Mouse (Mus musculus): Measurements from ENCODE around the gene Ap2s1. TPM values are rescaled to one million over a fixed set of nuclear protein-coding genes. Genes with fewer than 3 reads are reported as not detected.

Ap2s1 gene
- polyA plus RNA-seq, 1 experiment, result 206 TPM

DNA sequence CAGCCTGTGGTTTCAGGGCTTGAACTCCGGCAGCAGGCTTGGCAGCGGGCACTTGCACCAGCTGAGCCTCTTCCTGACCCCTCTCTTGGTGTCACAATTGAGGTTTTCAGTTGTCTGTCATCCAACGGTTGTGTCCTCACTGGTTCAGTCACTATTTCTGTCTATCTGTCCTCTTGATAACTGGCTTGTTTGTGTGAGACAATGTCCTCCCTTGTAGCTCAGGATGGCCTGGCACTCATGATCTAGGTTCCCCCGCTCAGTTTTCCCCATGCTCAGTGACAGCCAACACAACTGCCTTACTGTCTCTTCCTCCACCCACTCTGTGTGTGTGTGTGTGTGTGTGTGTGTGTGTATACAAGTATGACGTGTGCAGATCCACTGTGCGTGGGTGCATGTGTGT is 9.4 kb downstream of the Ap2s1 start:
- TF ChIP-seq POLR2A (IDR thresholded peaks at IDR 0.05; ENCODE audit: borderline replicate concordance, extremely low read depth, low read depth, low read length) (no peak), CTCF (IDR thresholded peaks at IDR 0.05; ENCODE audit: insufficient read depth, low read length) (no peak)
- 88% methylated on average over 6 of the region's 6 CpGs for WGBS
- DNase-seq, result no peak

GRCm38 (mm10) chr7:16752016-16752415 is 13.8 kb downstream of the Ap2s1 start:
- Histone ChIP-seq H3K4me3 (replicated peaks; ENCODE audit: extremely low read depth, low read depth, low read length) (no peak overlapping the region), H3K4me1 (ENCODE audit: control insufficient read depth, insufficient read depth, low read length) (peaks cover 5% of the 10 kb centered on the region; the same call in 1 of the 2 replicates)
- no peak for DNase-seq
- 63% methylated on average over 12 of the region's 12 CpGs for WGBS
- TF ChIP-seq POLR2A (IDR thresholded peaks at IDR 0.05; ENCODE audit: borderline replicate concordance, extremely low read depth, low read depth, low read length), result no peak
- TF ChIP-seq CTCF (IDR thresholded peaks at IDR 0.05; ENCODE audit: insufficient read depth, low read length), result no peak

More for the DNA sequence above, 9.4 kb downstream of the Ap2s1 start:
- H3K4me1 ChIP-seq (ENCODE audit: control insufficient read depth, insufficient read depth, low read length), result peaks cover 4% of the 10 kb centered on the region; the same call in 1 of the 2 replicates
- H3K4me3 ChIP-seq (replicated peaks; ENCODE audit: extremely low read depth, low read depth, low read length), result no peak overlapping the region

GRCm38 (mm10) chr7:16755362-16756017 is 17.3 kb downstream of the Ap2s1 start:
- DNase-seq, result no peak
- Histone ChIP-seq H3K4me1 (ENCODE audit: control insufficient read depth, insufficient read depth, low read length) (peaks cover 8% of the 10 kb centered on the region), H3K4me3 (replicated peaks; ENCODE audit: extremely low read depth, low read depth, low read length) (no peak overlapping the region)
- WGBS, result 27% methylated on average over 17 of the region's 17 CpGs
- TF ChIP-seq CTCF (IDR thresholded peaks at IDR 0.05; ENCODE audit: insufficient read depth, low read length), result no peak
- no peak for TF ChIP-seq POLR2A (IDR thresholded peaks at IDR 0.05; ENCODE audit: borderline replicate concordance, extremely low read depth, low read depth, low read length)

- TF ChIP-seq POLR2A (IDR thresholded peaks at IDR 0.05; ENCODE audit: borderline replicate concordance, extremely low read depth, low read depth, low read length), result no peak
- no peak for TF ChIP-seq CTCF (IDR thresholded peaks at IDR 0.05; ENCODE audit: insufficient read depth, low read length)
- no peak for DNase-seq
- 71% methylated on average over 10 of the region's 11 CpGs for WGBS
- Histone ChIP-seq H3K4me3 (replicated peaks; ENCODE audit: extremely low read depth, low read depth, low read length) (no peak overlapping the region), H3K4me1 (ENCODE audit: control insufficient read depth, insufficient read depth, low read length) (peaks cover 14% of the 10 kb centered on the region)
These were observed 20.8 kb downstream of the Ap2s1 start for GRCm38 (mm10) chr7:16758872-16759574.

- no peak overlapping the region for H3K4me3 ChIP-seq (replicated peaks; ENCODE audit: extremely low read depth, low read depth, low read length)
These were observed 22.1 kb downstream of the Ap2s1 start for GRCm38 (mm10) chr7:16760292-16760691.

GRCm38 (mm10) chr7:16761005-16761481 is 22.8 kb downstream of the Ap2s1 start:
- peaks cover 10% of the 10 kb centered on the region for H3K4me1 ChIP-seq (ENCODE audit: control insufficient read depth, insufficient read depth, low read length)
- 0 out of 2 replicates have a peak, but pooled peaks have one; percentile 13 for TF ChIP-seq POLR2A (IDR thresholded peaks at IDR 0.05; ENCODE audit: borderline replicate concordance, extremely low read depth, low read depth, low read length)
- TF ChIP-seq CTCF (IDR thresholded peaks at IDR 0.05; ENCODE audit: insufficient read depth, low read length), result no peak
- H3K4me3 ChIP-seq (replicated peaks; ENCODE audit: extremely low read depth, low read depth, low read length), result no peak overlapping the region
- peak; percentile 32 for DNase-seq
- WGBS, result 31% methylated on average over 10 of the region's 10 CpGs

More at GRCm38 (mm10) chr7:16760292-16760691, 22.1 kb downstream of the Ap2s1 start:
- 14% methylated on average over 8 of the region's 8 CpGs for WGBS
- no peak for TF ChIP-seq CTCF (IDR thresholded peaks at IDR 0.05; ENCODE audit: insufficient read depth, low read length)
- TF ChIP-seq POLR2A (IDR thresholded peaks at IDR 0.05; ENCODE audit: borderline replicate concordance, extremely low read depth, low read depth, low read length), result peak; percentile 27; the same call in 1 of the 2 replicates
- DNase-seq, result no peak
- H3K4me1 ChIP-seq (ENCODE audit: control insufficient read depth, insufficient read depth, low read length), result peaks cover 13% of the 10 kb centered on the region

DNA sequence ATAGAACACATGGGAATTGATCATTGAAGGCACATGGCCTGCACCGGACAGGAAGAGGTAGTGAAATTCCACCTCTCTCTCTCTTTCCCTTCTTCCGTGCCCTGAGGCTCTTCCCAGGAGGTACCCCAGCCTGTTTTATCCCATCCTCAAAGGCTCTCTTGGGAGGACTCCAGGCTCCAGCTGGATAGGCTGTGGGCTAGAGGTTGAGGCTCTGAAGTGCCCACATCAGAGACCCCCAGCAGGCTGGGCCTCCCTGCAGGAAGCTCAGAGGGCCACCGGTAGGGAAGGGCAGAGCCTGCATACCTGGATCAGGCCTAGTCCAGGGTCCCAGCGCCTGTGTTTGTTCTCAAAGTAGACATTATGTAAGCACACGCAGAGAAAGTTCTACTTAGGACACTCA is 23.4 kb downstream of the Ap2s1 start:
- 41% methylated on average over 5 of the region's 5 CpGs for WGBS
- no peak overlapping the region for H3K4me3 ChIP-seq (replicated peaks; ENCODE audit: extremely low read depth, low read depth, low read length)
- peaks cover 10% of the 10 kb centered on the region for H3K4me1 ChIP-seq (ENCODE audit: control insufficient read depth, insufficient read depth, low read length)
- no peak for DNase-seq
- TF ChIP-seq POLR2A (IDR thresholded peaks at IDR 0.05; ENCODE audit: borderline replicate concordance, extremely low read depth, low read depth, low read length) (no peak), CTCF (IDR thresholded peaks at IDR 0.05; ENCODE audit: insufficient read depth, low read length) (no peak)

GRCm38 (mm10) chr7:16763463-16764218 is 25.4 kb downstream of the Ap2s1 start:
- H3K4me1 ChIP-seq (ENCODE audit: control insufficient read depth, insufficient read depth, low read length), result peaks cover 10% of the 10 kb centered on the region
- no peak overlapping the region for H3K4me3 ChIP-seq (replicated peaks; ENCODE audit: extremely low read depth, low read depth, low read length)
- TF ChIP-seq POLR2A (IDR thresholded peaks at IDR 0.05; ENCODE audit: borderline replicate concordance, extremely low read depth, low read depth, low read length), result no peak
- no peak for TF ChIP-seq CTCF (IDR thresholded peaks at IDR 0.05; ENCODE audit: insufficient read depth, low read length)
- no peak for DNase-seq
- 55% methylated on average over 7 of the region's 7 CpGs for WGBS

DNA sequence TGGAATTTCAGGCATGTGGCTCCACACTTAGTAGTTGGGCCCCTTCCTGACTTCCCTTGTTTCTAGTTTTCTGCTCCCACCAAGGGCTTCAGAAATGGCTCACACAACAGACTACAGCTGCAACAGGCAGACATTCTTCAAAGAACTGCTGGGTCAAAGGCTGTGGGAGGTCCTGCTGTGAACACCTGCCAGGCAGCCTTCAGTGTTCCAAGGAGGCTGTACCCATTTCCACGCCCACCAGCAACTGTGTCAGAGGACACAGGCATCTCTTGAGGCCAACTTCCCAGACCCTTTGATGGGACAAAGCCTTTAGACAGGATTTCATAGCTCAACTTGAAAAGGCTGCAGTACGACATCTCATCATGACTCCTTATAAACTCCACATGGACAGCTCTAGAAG is 28.2 kb downstream of the Ap2s1 start:
- TF ChIP-seq POLR2A (IDR thresholded peaks at IDR 0.05; ENCODE audit: borderline replicate concordance, extremely low read depth, low read depth, low read length) (no peak), CTCF (IDR thresholded peaks at IDR 0.05; ENCODE audit: insufficient read depth, low read length) (no peak)
- WGBS, result 67% methylated on average over 2 of the region's 2 CpGs
- Histone ChIP-seq H3K4me3 (replicated peaks; ENCODE audit: extremely low read depth, low read depth, low read length) (no peak overlapping the region), H3K4me1 (ENCODE audit: control insufficient read depth, insufficient read depth, low read length) (peaks cover 5% of the 10 kb centered on the region)
- DNase-seq, result no peak

Measured in lung, adult 2 months (tissue).